Mouse (Mus musculus) layer of hippocampus, adult 8-10 months (tissue): ENCODE results near the gene Gtf2f1. TPM values are rescaled to one million over a fixed set of nuclear protein-coding genes. Genes with fewer than 3 reads are reported as not detected.
"Not testable (repeated sequence)": the region's sequence is repeated elsewhere in the genome, so short reads cannot be mapped to it uniquely, and the experiment has no call there.

ENCODE experiments used
- DNase-seq, 2 experiments: peaks; one replicate each; pipeline ENCODE4 v3.0.0; 2022; ENCODE audit warnings: low spot score in 2 of 2
- total RNA-seq, 4 experiments: library from RNA; stranded (reverse); gene quantifications; 2 replicates each; pipeline ENCODE4 v1.2.4; 2022

Gene Gtf2f1
- 10 to 100 TPM; 57.0 to 64.0 (median 61.5) TPM for total RNA-seq

DNA sequence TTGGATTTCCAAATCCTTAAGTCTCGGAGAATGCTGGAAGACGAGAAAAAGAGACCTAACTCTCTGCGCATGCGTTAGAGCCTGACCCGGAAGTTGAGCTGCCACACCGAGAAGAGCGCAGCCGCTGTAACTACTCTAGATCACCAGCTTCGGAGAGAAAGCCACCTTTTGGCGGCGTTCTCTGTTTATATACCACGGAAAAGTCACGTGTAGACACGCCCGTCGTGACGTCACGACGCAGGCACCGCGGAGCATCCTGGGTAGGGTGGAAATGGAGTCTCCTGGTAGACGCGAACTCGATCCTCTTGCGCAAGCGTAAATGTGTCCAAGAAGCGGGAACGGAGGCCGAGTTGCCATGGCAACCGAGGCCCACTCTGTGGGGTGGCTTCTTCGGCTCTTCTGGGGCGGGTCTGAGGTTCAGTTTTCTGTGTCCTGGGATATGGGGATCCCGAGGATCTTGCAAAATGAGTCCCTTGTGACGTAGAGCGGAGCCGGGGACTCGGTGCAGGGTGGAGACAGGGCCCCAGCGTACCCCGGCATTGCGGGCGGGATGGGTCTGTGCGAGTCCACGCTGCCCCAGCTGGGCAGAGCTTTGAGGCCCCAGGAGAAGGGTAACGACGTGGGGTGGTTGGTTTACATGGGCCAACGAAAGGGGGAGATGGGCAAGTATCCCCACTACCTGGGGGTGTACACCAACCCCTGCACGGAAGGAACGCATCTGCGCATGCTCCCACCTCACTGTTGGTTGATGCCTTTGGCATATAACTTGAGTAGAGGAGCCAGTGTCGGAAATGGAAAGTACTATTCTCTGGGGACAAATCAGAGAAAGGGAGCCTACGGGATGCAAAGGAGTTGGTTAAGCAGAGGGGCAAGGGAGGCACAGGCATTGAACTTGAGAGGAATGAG is at the start of gene Gtf2f1, which contains the start of gene Gm17949:
Gene Gtf2f1, minus strand, starts transcription at position 53 of the 906 bp plus-strand sequence.
Gene Gm17949, plus strand, starts transcription at position 234 of the 906 bp plus-strand sequence.
- DNase-seq = peak; percentile 95 to 96

DNA sequence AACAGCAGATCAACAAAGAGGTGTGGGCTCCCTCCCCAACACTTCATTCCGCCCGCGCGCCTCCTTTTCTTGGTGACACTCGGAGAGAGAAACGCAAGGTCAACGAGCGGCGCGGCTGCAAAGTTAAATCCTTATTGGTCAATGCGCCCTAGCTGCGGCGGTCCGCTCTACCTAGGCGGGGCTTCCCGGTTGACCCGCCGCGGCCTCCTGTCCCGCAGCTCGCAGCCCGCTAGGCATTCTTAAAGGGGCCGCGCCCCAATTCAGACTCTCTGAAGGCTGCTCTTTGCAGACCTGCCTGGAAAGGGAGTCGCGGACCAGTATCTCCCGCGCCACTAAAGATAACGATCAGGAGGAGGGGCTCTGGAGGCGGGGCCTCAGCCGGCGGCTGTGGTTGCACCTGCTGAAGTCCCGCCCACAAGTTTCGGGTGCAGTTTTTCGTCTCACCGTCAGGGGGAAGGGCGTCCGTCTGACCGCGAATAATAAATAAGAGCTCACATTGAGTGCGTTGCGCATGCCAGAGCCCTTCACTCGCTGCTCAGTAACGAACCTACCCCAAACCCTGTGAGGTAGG is 49.2 kb upstream of the Gtf2f1 start:
- peak; percentile 94 to 96 for DNase-seq

DNA sequence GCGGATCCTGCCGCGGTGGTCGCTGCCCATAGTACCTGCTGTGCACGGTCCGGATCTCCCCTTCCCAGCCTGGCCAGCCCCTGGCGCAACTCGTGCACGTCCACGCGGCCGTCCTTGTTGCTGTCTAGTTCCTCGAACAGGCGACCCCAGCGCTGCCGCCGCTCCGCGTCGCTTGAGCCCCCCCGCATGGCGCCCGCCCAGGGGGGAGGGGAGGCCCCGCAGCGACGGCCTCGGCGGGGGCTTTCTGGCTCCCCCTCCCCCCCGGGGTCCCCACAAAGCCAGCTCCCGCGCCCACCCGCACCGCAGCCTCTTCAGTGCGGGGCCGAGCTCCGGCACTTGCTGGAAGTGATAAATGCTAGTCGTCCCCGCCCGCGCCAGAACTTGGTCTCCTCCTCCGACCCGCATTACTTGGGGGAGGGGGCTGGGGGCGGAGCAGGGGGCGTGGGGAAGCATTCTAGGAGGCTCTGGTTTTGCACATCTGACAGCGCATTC is 48.4 kb upstream of the Gtf2f1 start, which contains the start of gene Slc25a23:
Gene Slc25a23, minus strand, starts transcription at position 378 of the 492 bp plus-strand sequence.
- peak; percentile 73 to 74 for DNase-seq

DNA sequence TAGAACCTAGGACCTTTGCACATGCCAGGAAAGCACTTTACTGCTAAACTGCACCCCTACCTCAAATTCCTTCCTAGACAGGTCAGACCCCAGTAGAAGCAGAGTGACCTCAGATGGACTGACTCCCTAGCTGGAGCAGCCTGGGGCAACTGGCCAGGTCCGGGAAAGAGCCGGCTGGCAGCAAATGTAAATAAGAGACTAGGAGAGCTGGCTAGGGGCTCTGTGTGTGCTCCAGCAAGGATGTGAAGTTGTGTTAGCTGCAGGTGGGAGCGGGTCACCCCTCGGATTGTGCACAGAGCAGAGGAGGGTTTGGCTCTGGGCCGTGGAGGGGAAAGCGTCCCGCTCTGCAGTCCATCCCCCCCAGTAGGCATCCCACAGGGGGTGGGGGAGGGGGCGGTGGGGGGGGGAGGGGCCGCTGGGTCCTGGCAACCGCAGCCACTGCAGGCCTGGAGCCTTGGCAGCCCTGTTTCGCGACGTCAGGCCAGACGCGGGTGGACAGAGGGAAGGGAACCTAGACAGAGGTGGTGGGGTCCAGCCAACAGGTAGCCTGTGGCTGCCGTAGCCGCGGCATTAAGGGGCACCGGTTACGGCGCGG is 47.9 kb upstream of the Gtf2f1 start, which contains the start of gene Crb3:
Gene Crb3, plus strand, starts transcription at position 215 of the 595 bp plus-strand sequence.
- no peak for DNase-seq

DNA sequence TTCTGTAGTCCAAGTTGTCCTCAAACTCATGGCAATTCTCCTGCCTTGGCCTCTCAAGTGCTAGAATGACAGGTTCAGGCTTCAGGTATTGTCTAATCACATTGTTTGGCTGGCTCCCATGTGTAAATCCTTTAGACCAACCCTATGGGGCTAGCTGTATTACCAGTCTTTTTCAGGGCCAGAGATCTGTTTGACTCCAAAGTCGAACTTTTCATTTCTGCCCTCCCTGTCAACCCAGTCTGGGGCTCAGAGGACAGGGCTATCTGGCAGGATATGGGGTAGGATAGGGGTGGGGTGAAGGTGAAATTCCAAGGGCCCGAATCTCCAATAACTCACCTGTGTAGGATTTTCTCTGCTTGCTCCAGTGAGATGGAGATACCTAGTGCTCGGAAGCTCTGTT is 45.2 kb upstream of the Gtf2f1 start:
- DNase-seq = no peak

DNA sequence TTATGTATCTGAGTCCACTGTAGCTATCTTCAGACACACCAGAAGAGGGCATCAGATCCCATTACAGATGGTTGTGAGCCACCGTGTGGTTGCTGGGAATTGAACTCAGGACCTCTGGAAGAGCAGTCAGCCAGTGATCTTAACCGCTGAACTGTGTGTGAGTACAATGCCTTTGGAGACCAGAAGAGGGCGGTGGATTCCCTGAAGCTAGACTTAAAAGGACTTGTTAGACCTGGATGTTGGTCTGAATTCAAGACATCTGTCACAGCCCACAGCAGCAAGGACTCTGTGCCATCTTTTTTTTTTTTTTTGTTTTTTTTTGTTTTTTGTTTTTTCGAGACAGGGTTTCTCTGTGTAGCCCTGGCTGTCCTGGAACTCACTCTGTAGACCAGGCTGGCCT is 40.6 kb upstream of the Gtf2f1 start:
- DNase-seq = not testable (repeated sequence)

DNA sequence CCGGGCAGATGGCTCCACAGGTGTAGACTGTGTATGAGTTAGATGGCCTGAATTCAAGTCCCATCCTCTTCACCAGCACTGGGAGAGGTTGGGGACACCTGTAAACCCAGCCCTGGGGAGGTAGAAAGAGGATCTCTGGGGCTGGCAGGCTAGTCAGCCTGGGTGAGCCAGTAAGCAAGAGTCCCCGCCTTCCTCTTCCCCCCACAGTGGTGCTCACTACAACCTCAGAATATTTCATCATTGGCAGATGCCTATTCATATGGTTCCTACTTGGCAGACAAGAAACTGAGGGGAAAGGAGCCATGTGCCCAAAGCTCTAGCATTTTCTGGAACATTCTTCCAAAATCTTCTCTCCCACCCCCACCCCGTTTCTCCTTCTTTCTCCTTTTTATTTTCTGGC is 37.7 kb upstream of the Gtf2f1 start:
- DNase-seq = no peak

DNA sequence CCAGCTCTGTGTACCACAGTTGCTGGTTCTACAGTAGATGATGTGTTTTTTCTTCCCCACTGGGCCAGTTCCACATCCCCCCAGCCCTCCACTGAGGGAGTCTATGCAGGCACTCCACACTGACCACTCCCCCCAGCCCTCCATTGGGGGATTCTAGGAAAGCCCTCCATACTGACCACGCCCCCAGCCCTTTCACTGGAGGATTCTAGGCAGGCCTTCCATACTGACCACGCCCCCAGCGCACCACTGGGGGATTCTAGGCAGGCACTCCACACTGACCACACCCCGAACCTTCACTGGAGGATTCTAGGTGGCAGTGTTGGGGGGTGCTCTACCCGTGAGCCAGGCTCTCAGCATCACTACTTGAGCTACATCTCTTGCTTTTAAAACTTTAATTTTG is 36.3 kb upstream of the Gtf2f1 start:
- DNase-seq = no peak

DNA sequence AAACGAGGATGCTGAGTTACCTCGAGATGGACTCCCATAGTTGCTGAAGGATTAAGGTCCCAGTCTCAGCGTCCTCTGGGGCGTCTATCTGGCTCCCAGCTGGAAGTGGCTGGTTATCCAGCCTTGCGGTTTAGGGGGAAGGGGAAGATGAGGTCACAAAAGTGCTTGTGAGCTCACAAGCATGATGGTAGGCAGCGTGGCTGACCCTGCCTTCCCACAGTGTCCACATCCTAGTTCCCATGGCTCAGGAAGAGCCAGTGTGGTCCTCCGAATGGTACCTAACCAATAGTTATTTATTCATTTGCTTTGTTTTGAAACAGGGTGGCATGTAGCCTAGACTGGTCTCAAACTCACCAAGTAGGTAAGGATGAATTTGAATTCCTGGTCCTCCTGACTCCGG is 30.5 kb upstream of the Gtf2f1 start, which contains the start of gene Slc25a41:
Gene Slc25a41, minus strand, starts transcription at position 101 of the 400 bp plus-strand sequence.
- no peak for DNase-seq

DNA sequence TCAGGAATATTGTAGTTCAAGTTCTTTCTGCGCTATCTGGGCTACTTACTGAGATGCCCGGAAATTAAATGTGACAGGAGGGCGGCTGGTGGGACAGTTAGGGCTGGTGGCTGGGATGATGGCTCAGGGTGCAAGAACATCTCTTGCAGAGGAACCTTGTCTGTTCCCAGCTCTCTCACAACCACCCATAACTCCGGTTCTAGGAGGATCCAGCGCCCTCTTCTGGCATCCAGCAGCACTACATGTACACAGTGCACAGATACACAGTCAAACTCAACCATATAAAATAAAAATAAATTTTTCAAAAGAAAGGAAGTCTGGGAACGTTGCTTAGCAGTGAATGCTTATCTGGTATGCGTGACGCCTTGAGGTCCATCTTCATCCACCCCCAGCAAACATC is 27.9 kb upstream of the Gtf2f1 start:
- DNase-seq = no peak

DNA sequence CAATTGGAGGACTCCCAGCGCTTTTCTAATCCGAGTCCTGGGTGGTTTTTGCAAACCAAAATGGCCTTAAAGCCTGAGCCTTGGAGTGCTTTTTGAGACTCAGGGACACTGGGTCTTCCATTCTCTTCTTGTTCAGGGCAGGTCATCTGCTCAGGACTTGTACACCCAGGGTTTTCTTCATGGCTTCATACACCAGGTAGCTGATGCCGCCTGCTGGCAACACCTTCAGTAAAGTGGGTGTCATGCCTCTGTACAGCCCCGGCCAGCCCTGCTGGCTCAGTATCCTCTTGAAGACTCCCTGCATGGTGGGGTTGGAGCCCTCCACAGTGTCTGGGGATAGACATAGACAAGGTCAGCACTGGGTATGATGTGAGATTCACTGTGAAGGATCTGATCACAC is 21.8 kb upstream of the Gtf2f1 start:
- DNase-seq = no peak

DNA sequence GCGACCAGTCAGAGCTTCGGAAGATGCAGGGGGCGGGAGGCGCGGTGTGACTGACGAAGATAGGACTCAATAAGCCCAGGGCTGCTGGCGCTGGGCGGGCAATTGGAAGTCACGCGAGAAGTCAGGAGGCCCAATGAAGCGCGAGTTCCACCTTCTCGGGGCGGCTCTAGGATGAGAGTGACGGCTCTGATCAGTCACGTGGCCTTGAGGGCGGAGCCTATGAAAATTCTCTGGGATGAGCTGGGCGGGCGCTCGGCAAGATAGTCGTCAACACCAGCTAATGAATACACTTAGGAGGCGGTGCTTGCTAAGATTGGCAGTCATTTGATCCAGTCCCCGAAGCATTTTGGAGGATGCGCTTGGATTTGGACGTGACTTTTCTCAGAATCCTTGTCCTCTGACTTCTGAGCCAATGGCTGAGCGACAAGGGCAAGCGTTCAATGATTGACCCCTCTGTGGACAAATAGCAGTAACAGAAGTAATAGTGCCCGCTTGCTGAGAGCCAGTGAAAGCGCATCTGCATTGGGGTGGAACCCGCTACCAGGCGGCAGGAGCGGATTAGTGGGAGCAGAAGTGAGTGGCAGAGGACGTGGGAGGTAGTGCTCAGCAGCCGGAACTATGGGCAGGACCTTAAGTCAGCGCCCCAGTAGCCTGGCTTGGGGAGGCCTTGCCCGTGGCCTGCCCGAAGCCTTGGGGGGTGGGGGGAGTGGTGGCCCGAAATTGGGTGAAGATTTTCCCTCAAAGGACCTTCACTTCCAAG is 20.8 kb upstream of the Gtf2f1 start:
- peak; percentile 100 for DNase-seq

DNA sequence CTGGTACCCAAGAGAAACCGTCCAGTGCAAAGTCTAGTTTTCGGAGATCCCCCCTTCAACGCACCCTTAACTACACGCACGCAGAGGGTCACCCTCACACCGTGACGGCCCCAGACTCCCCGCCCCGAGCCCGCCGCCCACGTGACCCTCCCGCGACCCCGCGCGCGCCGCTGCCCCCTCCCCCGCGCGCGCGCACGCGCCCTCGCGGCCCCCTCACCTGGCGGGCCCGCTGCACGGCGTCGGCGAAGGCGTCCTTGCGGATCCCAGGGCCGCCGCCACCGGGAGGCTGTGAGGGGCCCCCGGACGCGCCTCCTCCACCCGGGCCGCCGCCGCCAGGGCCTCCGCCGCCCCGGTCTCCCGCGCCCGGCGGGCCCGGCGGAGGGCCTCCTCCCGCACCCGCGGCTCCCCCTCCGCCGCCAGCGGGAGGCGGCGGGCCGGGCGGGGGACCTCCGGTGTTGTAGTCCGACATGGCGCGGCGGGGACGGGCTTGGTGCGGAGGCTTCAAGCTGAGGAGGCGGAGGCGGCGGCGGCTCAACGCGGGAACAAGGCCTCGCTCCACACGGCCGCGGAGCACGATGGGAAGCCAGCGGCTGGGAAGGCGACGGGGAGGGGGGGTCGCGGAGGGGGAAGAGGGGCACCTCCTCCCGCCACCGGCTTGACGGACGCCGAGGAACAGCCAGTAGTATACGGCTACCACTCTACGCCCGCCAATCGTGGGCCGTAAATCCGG is 20.0 kb upstream of the Gtf2f1 start, which contains the start of gene Khsrp:
Gene Khsrp, minus strand, starts transcription at position 592 of the 730 bp plus-strand sequence.
- no peak for DNase-seq

DNA sequence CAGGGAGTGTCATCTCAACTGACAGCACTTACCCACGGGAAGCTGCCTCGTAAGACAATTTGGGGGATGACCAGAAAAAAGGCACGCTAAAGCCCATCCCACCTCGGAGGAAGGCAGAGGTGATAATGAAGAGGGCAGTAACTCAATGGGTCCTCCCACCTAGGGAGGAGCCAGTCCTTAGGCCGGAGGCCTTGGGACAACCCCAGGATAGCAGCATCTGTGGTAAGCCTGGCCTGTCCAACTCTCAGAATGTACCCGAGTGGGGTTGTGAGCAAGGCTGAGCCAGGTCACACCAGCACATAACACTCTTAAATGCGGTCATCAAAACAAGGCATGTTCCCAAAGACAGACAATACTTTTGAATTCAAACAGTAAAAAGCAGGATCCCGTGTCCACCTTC is 18.6 kb upstream of the Gtf2f1 start:
- no peak for DNase-seq

DNA sequence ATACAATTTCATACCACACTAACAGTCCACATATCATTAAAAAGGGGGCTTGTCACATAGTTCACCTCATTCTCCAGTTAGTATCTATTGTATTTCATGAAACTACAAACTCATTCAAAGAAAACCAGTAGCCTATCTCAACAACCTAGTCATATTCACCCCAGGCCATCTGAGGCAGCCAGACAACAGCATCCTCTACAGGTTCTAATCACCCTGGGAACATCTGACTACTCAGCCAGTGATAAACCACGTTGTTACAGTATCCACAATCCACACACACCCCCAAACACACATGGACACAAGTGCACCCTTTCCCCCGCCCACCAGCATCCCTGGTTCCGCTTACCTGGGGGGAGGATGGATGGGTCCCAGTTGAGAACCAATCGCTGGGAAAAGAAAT is 16.4 kb upstream of the Gtf2f1 start:
- DNase-seq = no peak

DNA sequence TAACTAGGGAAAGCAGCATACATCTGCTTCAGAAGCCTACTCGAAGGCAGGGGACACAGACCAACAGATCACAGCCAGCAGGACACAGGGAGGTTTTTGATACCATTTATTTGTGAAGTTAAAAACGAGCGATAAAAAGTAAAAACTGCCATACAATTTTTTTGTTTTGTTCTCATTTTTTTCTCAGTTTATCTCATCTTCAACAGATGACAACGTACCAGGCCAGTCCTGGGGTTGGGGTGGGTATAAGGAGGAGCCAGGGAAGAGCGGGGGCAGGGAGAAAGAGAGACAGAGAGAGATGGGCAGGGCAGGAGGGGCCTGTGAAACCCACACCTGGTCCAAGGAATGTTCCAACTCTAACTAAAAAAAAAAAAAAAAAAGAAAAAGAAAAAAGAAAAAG is 9.9 kb upstream of the Gtf2f1 start:
- DNase-seq = no peak

DNA sequence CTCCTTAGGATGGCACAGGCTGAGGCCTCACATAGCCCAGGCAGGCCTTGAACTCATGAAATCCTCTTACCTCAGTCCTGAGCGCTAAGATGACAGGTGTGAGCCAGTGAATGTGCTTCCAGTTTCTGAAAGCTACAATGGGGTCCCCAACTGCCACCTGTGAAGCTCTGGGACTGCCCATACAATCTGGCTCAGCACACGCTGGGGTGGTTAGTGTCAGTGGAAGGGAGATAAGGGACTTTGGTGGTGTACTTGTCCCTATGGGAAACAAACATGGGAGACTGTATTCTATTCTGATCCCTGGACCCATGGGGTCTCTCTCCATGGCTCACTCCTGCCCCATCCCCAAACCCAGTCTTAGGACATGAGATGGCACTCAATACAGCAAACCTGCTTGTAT is 8.6 kb upstream of the Gtf2f1 start:
- DNase-seq = no peak

DNA sequence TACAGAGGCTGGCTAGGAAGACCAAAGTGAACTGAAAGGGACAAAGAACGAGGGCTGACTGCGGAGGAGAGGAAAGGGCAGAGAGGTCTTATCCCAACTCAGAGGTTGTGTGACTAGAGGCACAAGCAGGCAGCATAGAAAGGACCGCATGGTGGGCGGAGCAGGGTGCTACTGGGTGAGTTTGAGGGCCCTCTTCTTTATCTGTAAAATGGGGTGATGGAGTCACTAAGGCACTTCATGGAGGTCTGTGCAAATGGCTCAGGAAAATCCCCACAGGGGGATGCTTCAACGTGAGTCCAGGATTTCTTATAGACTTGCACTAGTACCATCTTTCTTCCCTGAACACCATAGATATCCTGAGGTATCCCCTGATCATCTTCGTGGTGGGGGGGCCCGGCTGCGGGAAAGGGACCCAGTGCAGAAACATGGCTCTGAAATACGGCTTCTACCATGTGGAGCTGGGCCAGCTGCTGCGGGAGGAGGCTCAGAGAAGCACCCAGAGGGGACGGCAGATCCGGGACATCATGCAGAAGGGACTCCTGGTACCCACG is 1.2 kb upstream of the Gtf2f1 start:
- DNase-seq = no peak

DNA sequence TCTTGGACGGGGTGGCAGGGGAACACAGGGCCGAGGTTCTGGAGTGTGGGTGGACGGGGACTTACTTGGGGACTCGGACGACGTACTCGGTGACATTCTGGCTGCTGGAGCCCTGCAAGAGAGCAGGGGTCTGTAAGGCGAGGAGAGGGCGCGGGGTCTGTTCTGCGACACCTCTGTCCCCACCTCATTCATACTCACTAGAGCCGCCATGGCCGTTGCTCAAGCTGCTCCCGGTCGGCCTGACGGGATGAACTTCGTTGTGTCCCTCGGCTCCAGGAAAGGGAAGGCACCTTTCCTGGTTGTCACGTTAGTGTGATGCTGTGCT is 215 bp downstream of the Gtf2f1 start:
- no peak for DNase-seq
